Mouse (Mus musculus) hindbrain, embryonic 10.5 days (tissue): ENCODE results near the gene P2rx5. TPM values are rescaled to one million over a fixed set of nuclear protein-coding genes. Genes with fewer than 3 reads are reported as not detected.
A peak's percentile ranks its signal among the peaks of the same experiment; 100 is the strongest.

Source experiments
- DNase-seq: peaks from one replicate; pipeline ENCODE4 v3.0.0-alpha.2; 2017; ENCODE audit warnings: low spot score
- H3K27ac ChIP-seq: fragments of 300-500 bp; sonication (generic); 2 replicates; pipeline ENCODE4 v1.5.1; 2016; ENCODE audit warnings: mild to moderate bottlenecking, moderate library complexity
- H3K27me3 ChIP-seq: fragments of 300-500 bp; sonication (generic); 2 replicates; pipeline ENCODE4 v1.6.1; 2016; ENCODE audit warnings: mild to moderate bottlenecking; ENCODE audit not compliant: poor library complexity, insufficient read depth, severe bottlenecking
- H3K36me3 ChIP-seq: fragments of 300-500 bp; sonication (generic); 2 replicates; pipeline ENCODE4 v1.6.1; 2016; ENCODE audit warnings: mild to moderate bottlenecking, moderate library complexity
- H3K4me1 ChIP-seq: fragments of 300-500 bp; sonication (generic); replicated peaks from 2 replicates; pipeline ENCODE4 v1.6.1; 2016; ENCODE audit warnings: mild to moderate bottlenecking
- H3K4me3 ChIP-seq: fragments of 300-500 bp; sonication (generic); 2 replicates; pipeline ENCODE4 v1.5.1; 2016; ENCODE audit warnings: mild to moderate bottlenecking, moderate library complexity
- H3K9me3 ChIP-seq: fragments of 300-500 bp; sonication (generic); 2 replicates; pipeline ENCODE4 v1.6.1; 2016; ENCODE audit warnings: mild to moderate bottlenecking, moderate library complexity
- WGBS: fragments of 180-500 bp; shearing (Covaris S2); methylation state at CpG from one replicate; pipeline ENCODE4 v1.1.7; 2016; 5-methylcytosine and 5-hydroxymethylcytosine counted together
- polyA plus RNA-seq: library from polyadenylated mRNA; unstranded; fragments of >200 nt; fragmentation: Nextera tagmentation; extraction: Ambion mirVana; gene quantifications from 2 replicates; pipeline ENCODE4 v1.2.1, GENCODE M21; 2016

The P2rx5 gene
- polyA plus RNA-seq, 1 experiment from 2014 or later, result 0.10 TPM

GRCm38 (mm10) chr11:73177895-73178294, 17.7 kb downstream of the P2rx5 start:
- H3K27ac ChIP-seq, result peak overlapping the region; percentile 95
- DNase-seq, result no peak
- no peaks in the 10 kb centered on the region for H3K9me3 ChIP-seq
- no peaks in the 10 kb centered on the region for H3K27me3 ChIP-seq
- H3K36me3 ChIP-seq, result peaks cover 38% of the 10 kb centered on the region
- H3K4me1 ChIP-seq, result peaks cover 29% of the 10 kb centered on the region
- peak overlapping the region; percentile 94 for H3K4me3 ChIP-seq
- 5% methylated on average over 2 of the region's 2 CpGs for WGBS

GRCm38 (mm10) chr11:73185872-73186615, 25.8 kb downstream of the P2rx5 start:
- H3K4me3 ChIP-seq, result no peak overlapping the region
- H3K27me3 ChIP-seq, result no peaks in the 10 kb centered on the region
- no peaks in the 10 kb centered on the region for H3K4me1 ChIP-seq
- WGBS, result 91% methylated on average over 10 of the region's 10 CpGs
- H3K36me3 ChIP-seq, result peaks cover 90% of the 10 kb centered on the region
- H3K27ac ChIP-seq, result no peak overlapping the region
- no peaks in the 10 kb centered on the region for H3K9me3 ChIP-seq
- no peak for DNase-seq

GRCm38 (mm10) chr11:73187231-73187630, 27.0 kb downstream of the P2rx5 start:
- 87% methylated on average over 6 of the region's 6 CpGs for WGBS
- no peaks in the 10 kb centered on the region for H3K4me1 ChIP-seq
- peaks cover 98% of the 10 kb centered on the region for H3K36me3 ChIP-seq

GRCm38 (mm10) chr11:73193047-73193446, 32.8 kb downstream of the P2rx5 start:
- Histone ChIP-seq H3K27me3 (no peaks in the 10 kb centered on the region), H3K4me3 (no peak overlapping the region), H3K9me3 (no peaks in the 10 kb centered on the region), H3K36me3 (peaks cover 69% of the 10 kb centered on the region), H3K27ac (no peak overlapping the region), H3K4me1 (peaks cover 7% of the 10 kb centered on the region)
- no peak for DNase-seq
- 86% methylated on average over 6 of the region's 6 CpGs for WGBS

More at GRCm38 (mm10) chr11:73187231-73187630, 27.0 kb downstream of the P2rx5 start:
- H3K27ac ChIP-seq, result no peak overlapping the region
- H3K4me3 ChIP-seq, result no peak overlapping the region
- H3K9me3 ChIP-seq, result no peaks in the 10 kb centered on the region
- no peaks in the 10 kb centered on the region for H3K27me3 ChIP-seq
- DNase-seq, result no peak

GRCm38 (mm10) chr11:73194444-73194843, 34.2 kb downstream of the P2rx5 start:
- WGBS, result 74% methylated on average over 2 of the region's 2 CpGs
- no peak for DNase-seq
- no peak overlapping the region for H3K4me3 ChIP-seq

GRCm38 (mm10) chr11:73198190-73198589, 38.0 kb downstream of the P2rx5 start:
- WGBS, result 2% methylated on average over 1 of the region's 1 CpGs
- DNase-seq, result no peak

More at GRCm38 (mm10) chr11:73194444-73194843, 34.2 kb downstream of the P2rx5 start:
- Histone ChIP-seq H3K27ac (no peak overlapping the region), H3K4me1 (peaks cover 16% of the 10 kb centered on the region), H3K36me3 (peaks cover 55% of the 10 kb centered on the region), H3K27me3 (no peaks in the 10 kb centered on the region), H3K9me3 (no peaks in the 10 kb centered on the region)

GRCm38 (mm10) chr11:73198603-73199229, 38.5 kb downstream of the P2rx5 start, which contains the start of gene Ctns:
Ctns (minus strand) TSS chr11:73199042.
- Histone ChIP-seq H3K36me3 (peaks cover 18% of the 10 kb centered on the region; the same call in 1 of the 2 replicates), H3K4me1 (peaks cover 22% of the 10 kb centered on the region), H3K27me3 (peaks cover 15% of the 10 kb centered on the region), H3K4me3 (peak within 1 kb of the TSS; percentile 73), H3K9me3 (no peaks in the 10 kb centered on the region), H3K27ac (peak within 1 kb of the TSS; percentile 86)
- 1% methylated on average over 22 of the region's 22 CpGs for WGBS
- DNase-seq, result no peak

More at GRCm38 (mm10) chr11:73198190-73198589, 38.0 kb downstream of the P2rx5 start:
- Histone ChIP-seq H3K4me3 (peak overlapping the region; percentile 73), H3K36me3 (peaks cover 18% of the 10 kb centered on the region; the same call in 1 of the 2 replicates), H3K27me3 (peaks cover 15% of the 10 kb centered on the region), H3K4me1 (peaks cover 22% of the 10 kb centered on the region), H3K9me3 (no peaks in the 10 kb centered on the region), H3K27ac (peak overlapping the region; percentile 86; the same call in 1 of the 2 replicates)

- DNase-seq, result peak; percentile 93
- peak within 1 kb of the TSS; percentile 73 for H3K4me3 ChIP-seq
- H3K9me3 ChIP-seq, result no peaks in the 10 kb centered on the region
- under 1% methylated on average over 32 of the region's 32 CpGs for WGBS
- peak within 1 kb of the TSS; percentile 86 for H3K27ac ChIP-seq
- peaks cover 22% of the 10 kb centered on the region for H3K4me1 ChIP-seq
- peaks cover 18% of the 10 kb centered on the region; the same call in 1 of the 2 replicates for H3K36me3 ChIP-seq
- H3K27me3 ChIP-seq, result peaks cover 15% of the 10 kb centered on the region
These were observed 39.0 kb downstream of the P2rx5 start, which contains the start of gene Shpk for GRCm38 (mm10) chr11:73199230-73199712. Shpk (plus strand) TSS chr11:73199460.

GRCm38 (mm10) chr11:73199879-73200278, 39.7 kb downstream of the P2rx5 start:
- H3K27ac ChIP-seq, result peak overlapping the region; percentile 86; the same call in 1 of the 2 replicates

GRCm38 (mm10) chr11:73201021-73201420, 40.8 kb downstream of the P2rx5 start:
- Histone ChIP-seq H3K4me3 (no peak overlapping the region), H3K4me1 (peaks cover 22% of the 10 kb centered on the region), H3K27ac (no peak overlapping the region), H3K36me3 (peaks cover under 1% of the 10 kb centered on the region; the same call in 1 of the 2 replicates), H3K9me3 (no peaks in the 10 kb centered on the region), H3K27me3 (peaks cover 15% of the 10 kb centered on the region)
- 77% methylated on average over 2 of the region's 2 CpGs for WGBS
- no peak for DNase-seq

More at GRCm38 (mm10) chr11:73199879-73200278, 39.7 kb downstream of the P2rx5 start:
- DNase-seq, result no peak
- WGBS, result 5% methylated on average over 12 of the region's 12 CpGs
- Histone ChIP-seq H3K27me3 (peaks cover 15% of the 10 kb centered on the region), H3K36me3 (peaks cover 12% of the 10 kb centered on the region; the same call in 1 of the 2 replicates), H3K9me3 (no peaks in the 10 kb centered on the region), H3K4me1 (peaks cover 22% of the 10 kb centered on the region), H3K4me3 (peak overlapping the region; percentile 73)

- Histone ChIP-seq H3K27me3 (peaks cover 15% of the 10 kb centered on the region), H3K36me3 (no peaks in the 10 kb centered on the region), H3K4me1 (peaks cover 22% of the 10 kb centered on the region), H3K27ac (no peak overlapping the region), H3K9me3 (no peaks in the 10 kb centered on the region), H3K4me3 (no peak overlapping the region)
- WGBS, result 42% methylated on average over 4 of the region's 4 CpGs
- DNase-seq, result no peak
These were observed 41.4 kb downstream of the P2rx5 start for GRCm38 (mm10) chr11:73201597-73201996.

GRCm38 (mm10) chr11:73203895-73204294, 43.7 kb downstream of the P2rx5 start:
- H3K4me1 ChIP-seq, result peaks cover 8% of the 10 kb centered on the region
- 87% methylated on average over 8 of the region's 8 CpGs for WGBS

More at GRCm38 (mm10) chr11:73203895-73204294, 43.7 kb downstream of the P2rx5 start:
- no peaks in the 10 kb centered on the region for H3K9me3 ChIP-seq
- no peak for DNase-seq
- H3K4me3 ChIP-seq, result no peak overlapping the region
- H3K27ac ChIP-seq, result no peak overlapping the region
- H3K27me3 ChIP-seq, result peaks cover 15% of the 10 kb centered on the region
- H3K36me3 ChIP-seq, result no peaks in the 10 kb centered on the region
